Mouse (Mus musculus) ovary, adult 18-20 months (tissue): ENCODE measurements at regions not wholly inside any gene's neighbourhood (a gene's known extent, or its start where the extent isn't known, plus 50 kb on each side); places are given as distances from the start of the nearest gene placed in this dataset.

Experiments
- DNase-seq: peaks from one replicate; pipeline ENCODE4 v3.0.0; 2022; ENCODE audit warnings: low spot score, mixed read lengths

DNA sequence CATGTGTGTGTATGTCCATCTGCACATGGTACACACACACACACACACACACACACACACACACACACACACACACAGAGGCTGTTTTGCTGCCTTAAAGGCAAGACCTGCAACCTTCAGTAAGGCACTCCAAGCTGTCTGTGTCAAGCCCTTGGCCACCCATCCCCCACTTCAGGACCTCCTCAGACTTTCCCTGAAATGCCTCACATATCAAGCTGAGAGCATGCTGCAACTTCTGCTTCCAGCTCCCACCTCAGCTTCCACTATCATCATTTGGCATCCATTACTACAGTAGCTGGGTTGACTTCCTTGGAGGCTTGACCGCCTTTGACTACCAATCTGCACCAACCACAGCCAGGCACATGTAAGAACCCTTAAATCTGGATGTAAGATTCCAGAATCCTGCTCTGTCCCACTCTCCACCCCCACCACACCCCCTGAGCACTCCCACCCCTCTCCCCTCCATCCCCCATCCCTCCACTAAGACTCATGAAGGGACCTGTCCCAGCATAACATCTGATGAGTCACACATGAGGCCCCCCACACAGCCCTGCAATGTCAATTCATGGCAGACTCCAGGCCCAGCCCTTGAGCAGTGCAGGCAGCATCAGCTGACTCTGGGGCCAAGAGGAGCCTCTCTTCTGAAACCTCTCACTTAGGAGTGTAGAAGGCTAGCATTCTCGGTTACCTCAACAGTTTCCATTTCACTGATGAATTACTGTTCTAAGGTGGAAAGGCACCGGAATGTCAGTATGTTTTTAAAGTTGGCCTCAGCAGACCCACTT, 196.8 kb upstream of the Dio3 start:
- DNase-seq = no peak

DNA sequence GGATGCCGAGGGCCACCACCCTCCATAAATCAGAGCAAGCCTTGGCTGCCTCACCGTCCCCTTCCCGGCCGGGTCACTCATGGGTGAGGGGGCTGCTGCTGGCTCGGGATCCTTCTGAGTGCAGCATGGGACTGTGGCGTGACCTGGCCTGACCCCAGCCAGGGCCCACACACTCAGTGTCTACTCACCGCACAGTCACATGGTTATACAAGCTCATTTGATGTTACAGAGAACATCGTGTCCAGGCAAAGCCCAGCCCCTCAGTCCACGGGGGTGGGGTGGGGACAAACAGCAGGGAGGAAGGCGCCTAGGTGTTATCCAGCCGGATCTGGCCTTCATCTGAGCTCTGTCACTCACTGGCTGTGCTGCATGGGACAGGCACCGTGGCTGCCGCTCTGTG, 195.9 kb upstream of the Dio3 start:
- DNase-seq = no peak

DNA sequence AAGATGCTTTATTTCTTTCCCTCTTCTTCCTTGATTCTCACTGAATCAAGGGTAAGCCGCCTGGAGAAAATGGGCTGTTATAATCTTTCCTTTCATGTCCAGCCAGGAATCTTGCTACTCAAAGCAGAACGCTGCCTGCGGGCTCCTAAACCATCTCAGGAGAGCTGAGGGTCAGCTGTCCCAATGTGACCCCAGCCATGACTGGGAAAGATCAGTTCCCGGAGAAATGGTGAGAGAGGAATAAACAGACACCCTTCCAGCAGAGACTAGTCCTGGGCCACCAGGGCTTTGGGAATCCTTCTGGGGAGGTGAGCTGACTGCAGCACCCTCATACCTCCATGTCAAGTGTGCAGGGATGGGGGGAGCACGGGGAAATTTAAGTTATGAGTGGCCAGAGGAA, 195.4 kb upstream of the Dio3 start:
- DNase-seq = no peak

- DNase-seq = no peak
These were observed 191.9 kb upstream of the Dio3 start for GRCm38 (mm10) chr12:110086921-110087320.

GRCm38 (mm10) chr12:110087812-110088211, 191.1 kb upstream of the Dio3 start:
- DNase-seq = no peak

- DNase-seq = no peak
These were observed 176.7 kb upstream of the Dio3 start for GRCm38 (mm10) chr12:110102186-110102585.

DNA sequence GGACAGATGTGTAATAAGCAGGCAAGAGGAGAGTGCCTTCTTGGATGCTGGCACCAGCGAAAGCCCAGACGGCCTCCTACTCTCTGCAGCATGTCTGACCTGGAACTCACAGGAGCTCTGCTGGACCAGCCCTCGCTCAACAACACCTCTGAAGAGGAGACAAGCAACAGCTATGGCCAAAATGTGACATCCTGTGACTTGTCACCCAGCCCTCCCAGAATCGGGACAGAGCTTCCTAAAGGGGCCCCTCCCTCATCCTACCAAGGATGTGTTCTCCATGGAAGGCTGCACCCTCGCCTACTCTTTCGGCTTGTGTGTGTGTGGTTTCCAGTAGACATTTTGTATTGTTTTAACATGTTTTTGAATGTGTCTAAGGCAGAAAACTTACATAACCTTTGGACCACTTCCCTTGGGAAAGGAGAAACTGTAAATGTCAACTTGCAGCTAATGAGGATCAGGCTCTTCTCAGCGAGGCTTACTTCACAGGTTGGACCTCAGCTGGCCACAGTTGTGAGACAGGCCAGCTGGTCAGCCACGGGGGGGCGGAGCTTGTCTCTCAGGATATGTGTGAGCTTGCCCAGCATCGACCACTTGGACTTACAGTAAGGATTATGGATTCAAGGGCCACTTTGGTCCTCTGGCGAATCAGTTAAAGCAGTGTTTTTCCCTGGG, 166.7 kb upstream of the Dio3 start:
- DNase-seq = no peak

DNA sequence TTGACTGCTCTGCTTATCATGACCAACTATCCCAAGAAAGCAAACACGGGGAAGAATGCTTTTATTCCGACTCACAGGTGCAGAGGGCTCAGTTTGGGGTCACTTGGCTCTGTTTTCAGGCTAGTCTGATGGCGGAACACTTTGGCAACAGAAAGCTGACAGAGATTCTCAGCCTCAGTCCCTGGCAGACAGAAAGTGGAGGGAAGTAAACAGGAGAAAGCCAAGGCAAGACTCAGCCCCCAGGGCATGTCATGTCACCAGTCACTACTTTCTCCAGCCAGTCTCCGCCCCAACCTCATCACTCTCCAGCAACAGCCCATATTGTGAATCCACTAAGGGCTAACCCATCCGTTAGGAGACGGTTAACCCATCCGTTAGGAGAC, 166.2 kb upstream of the Dio3 start:
- no peak for DNase-seq

DNA sequence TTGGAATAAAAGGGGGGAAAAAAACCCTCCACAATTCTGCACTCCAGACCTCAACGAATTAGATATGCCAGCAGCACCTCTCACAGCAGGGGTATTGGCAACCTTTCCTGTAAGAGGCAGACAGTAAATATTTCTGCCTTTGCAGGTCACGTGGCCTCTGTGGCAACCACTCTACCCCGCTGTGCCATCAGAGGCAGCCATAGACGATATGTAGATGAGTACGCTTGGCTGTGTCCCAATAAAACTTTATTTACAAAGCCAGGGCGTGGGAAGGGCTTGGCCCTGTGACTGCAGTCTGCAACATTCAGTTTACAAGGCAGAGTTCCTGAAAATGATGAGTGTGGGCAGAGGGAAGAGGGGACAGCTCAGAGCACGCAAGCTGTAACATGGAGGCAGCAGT, 158.7 kb upstream of the Dio3 start:
- DNase-seq = no peak

DNA sequence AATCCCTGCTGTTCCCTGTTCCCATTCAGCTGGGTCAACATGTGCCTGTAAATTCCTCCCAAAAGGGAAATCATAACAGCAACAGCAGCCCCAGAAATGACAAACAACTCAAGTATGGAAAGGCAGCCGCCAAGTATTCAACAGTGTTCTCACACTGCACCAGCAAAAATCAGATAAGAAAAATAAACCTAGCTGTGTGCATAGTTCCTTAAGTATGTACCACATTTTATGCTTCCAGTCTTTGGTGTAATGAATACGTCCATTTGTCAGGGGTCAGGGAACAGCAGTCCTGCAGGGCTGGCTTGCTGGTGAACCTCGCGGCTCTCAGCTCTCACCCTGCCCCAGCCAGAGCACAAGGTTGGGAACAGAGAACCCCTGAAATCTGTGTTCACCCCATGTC, 155.9 kb upstream of the Dio3 start:
- peak; percentile 37 for DNase-seq

- DNase-seq = no peak
These were observed 152.3 kb upstream of the Dio3 start for GRCm38 (mm10) chr12:110126525-110126924.

DNA sequence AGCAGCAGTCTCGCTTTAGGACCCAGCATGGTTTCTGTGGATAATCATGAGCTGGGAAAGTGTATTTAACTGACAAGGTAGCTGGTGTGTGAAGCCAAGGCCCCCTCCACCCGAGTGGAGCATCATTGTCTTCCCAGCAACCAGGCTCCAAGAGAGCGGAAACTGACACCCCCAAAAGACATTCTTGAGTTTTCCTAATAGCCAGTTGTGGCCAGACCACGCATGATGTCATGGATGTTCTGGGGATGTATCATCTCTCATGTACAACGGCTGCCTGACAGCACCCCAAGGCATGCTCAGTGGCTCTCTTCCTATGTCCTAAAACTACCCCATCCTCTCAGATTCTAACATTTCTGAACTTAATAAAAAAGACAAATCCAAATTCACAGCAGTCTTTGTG, 133.5 kb upstream of the Dio3 start:
- DNase-seq = no peak

- DNase-seq = no peak
These were observed 124.5 kb upstream of the Dio3 start for GRCm38 (mm10) chr12:110154225-110154962.

GRCm38 (mm10) chr12:110154963-110155325, 123.9 kb upstream of the Dio3 start:
- no peak for DNase-seq

DNA sequence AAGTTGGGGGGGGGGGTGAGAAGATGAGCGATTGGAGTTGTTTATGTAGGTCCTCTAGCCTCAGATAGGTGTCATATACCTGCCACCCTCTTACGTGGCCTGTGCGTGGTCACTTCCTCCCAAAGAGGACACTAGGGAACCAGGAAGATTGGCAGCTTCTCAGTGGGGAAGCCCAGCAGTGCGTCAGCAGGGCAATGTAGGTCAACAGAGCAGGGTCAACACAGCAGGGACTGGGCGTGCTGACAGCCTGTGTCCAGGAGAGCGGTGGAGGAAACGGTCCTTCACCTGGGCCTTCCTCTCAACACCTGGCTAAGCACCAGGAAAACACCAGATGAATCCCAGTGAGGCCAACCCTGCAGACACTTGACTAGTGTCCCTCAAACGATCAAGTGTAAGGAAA, 122.4 kb upstream of the Dio3 start:
- DNase-seq = no peak

- DNase-seq = no peak
These were observed 120.7 kb upstream of the Dio3 start for GRCm38 (mm10) chr12:110157998-110158747.

DNA sequence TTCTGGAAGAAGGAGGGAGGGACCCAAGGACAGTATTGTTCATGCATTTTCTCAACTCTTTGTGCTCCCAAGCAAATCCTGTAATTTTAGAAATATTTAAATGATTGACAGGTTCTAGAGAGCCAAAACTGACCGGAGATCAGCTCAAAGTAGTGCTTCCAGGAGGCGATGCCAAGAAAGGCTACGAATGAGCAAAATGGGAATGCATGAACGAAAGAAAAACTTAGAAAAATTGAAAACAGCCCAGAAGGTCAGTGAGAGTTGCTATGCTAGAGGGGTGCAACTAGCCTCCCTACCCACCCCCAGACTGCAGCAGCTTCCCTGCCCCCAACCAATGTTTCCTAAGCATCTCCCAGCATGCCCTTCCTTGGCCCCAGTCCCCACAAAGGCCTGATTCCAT, 117.6 kb upstream of the Dio3 start:
- DNase-seq = no peak

- DNase-seq = no peak
These were observed 113.4 kb upstream of the Dio3 start for GRCm38 (mm10) chr12:110165462-110165861.

- DNase-seq = no peak
These were observed 110.5 kb upstream of the Dio3 start for GRCm38 (mm10) chr12:110168407-110168806.

- no peak for DNase-seq
These were observed 109.6 kb upstream of the Dio3 start for GRCm38 (mm10) chr12:110169261-110169660.

DNA sequence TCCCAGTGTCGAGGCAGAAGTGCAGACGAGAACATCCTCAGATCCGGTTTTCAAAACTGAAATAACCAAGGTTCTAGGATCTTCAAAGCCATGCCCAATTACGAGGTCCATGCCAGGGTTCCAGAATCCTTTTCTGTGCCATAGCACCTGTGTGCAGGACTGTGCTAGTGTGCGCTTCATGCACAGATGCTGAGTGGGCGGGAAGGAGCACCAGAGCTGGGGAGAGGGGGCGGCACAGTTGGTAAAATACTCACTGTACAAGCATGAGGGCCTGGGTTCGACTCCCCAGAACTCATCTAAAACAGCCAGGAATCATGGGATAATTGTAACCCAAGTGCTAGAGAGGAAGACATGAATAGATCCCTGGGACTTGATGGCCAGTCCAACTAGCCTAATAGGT, 108.4 kb upstream of the Dio3 start:
- no peak for DNase-seq

DNA sequence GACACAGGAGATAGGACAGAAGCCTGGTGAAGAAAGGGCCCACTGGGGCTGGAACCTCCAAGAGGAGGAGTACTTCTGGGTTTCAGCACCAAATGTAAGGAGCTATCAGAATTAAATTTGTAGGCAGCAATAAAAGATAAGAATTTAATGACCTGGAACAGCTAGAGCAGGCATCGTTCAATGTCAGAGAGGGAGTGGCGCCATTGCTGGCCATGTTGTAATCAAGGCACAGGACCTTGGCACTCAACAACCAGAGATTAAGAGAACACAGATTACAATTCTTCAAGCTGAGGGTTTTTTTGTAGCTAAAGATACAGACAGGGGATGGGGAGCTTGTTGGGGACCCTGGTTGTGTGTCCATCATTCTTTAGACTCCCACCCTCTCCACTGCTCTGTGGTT, 101.0 kb upstream of the Dio3 start:
- DNase-seq = no peak

GRCm38 (mm10) chr12:110183473-110183872, 95.4 kb upstream of the Dio3 start:
- DNase-seq = no peak
